Mouse (Mus musculus) midbrain, embryonic 14.5 days (tissue): ENCODE results near the gene Rnf181. TPM values are rescaled to one million over a fixed set of nuclear protein-coding genes. Genes with fewer than 3 reads are reported as not detected.

ENCODE experiments used
- ATAC-seq: fragments of 200-750 bp; cut with Nextera tagmentation; 2 replicates; pipeline ENCODE4 v1.8.0; 2017; ENCODE audit warnings: moderate number of reproducible peaks, moderate library complexity; ENCODE audit not compliant: low FRiP score, low TSS enrichment
- DNase-seq: peaks from one replicate; pipeline ENCODE4 v3.0.0-alpha.2; 2015
- H3K27ac ChIP-seq: fragments of 300-500 bp; sonication (generic); replicated peaks from 2 replicates; pipeline ENCODE4 v1.5.1; 2014; ENCODE audit warnings: mild to moderate bottlenecking, low read depth, low read length, moderate library complexity
- H3K27me3 ChIP-seq: fragments of 300-500 bp; sonication (generic); 2 replicates; pipeline ENCODE4 v1.6.1; 2014; ENCODE audit warnings: low read length, control low read depth, mixed read lengths; ENCODE audit not compliant: control insufficient read depth, insufficient read depth
- H3K36me3 ChIP-seq: fragments of 300-500 bp; sonication (generic); 2 replicates; pipeline ENCODE4 v1.6.1; 2014; ENCODE audit warnings: low read length, control low read depth; ENCODE audit not compliant: control insufficient read depth, insufficient read depth
- H3K4me1 ChIP-seq: fragments of 300-500 bp; sonication (generic); 2 replicates; pipeline ENCODE4 v1.6.1; 2014; ENCODE audit warnings: mild to moderate bottlenecking, antibody characterized with exemption, low read length, control low read depth; ENCODE audit not compliant: control insufficient read depth, insufficient read depth
- H3K4me2 ChIP-seq: fragments of 300-500 bp; sonication (generic); 2 replicates; pipeline ENCODE4 v1.6.1; 2014; ENCODE audit warnings: mild to moderate bottlenecking, low read length, moderate library complexity
- H3K4me3 ChIP-seq: fragments of 300-500 bp; sonication (generic); replicated peaks from 2 replicates; pipeline ENCODE4 v1.5.1; 2014; ENCODE audit warnings: low read depth, low read length
- H3K9ac ChIP-seq: fragments of 300-500 bp; sonication (generic); replicated peaks from 2 replicates; pipeline ENCODE4 v1.6.1; 2014; ENCODE audit warnings: mild to moderate bottlenecking, low read length, moderate library complexity
- H3K9me3 ChIP-seq: fragments of 300-500 bp; sonication (generic); 2 replicates; pipeline ENCODE4 v1.6.1; 2016; ENCODE audit warnings: low read length, control low read depth, mixed read lengths; ENCODE audit not compliant: control insufficient read depth
- WGBS: fragments of 180-500 bp; shearing (Covaris S2); extraction: QIAGEN DNeasy Blood & Tissue Kit; methylation state at CpG from one replicate; pipeline ENCODE4 v1.1.7; 2014; 5-methylcytosine and 5-hydroxymethylcytosine counted together
- polyA plus RNA-seq: library from polyadenylated mRNA; unstranded; fragments of >200 nt; fragmentation: Nextera tagmentation; extraction: Ambion mirVana; gene quantifications from 2 replicates; pipeline ENCODE4 v1.2.1, GENCODE M21; 2014

The Rnf181 gene
- polyA plus RNA-seq, 1 experiment from 2014 or later: 122 TPM

- WGBS: 83% methylated on average over 7 of the region's 7 CpGs
- no peak overlapping the region for H3K4me2 ChIP-seq
- H3K36me3 ChIP-seq: no peaks in the 10 kb centered on the region
- no peaks in the 10 kb centered on the region for H3K4me1 ChIP-seq
- no peak overlapping the region for H3K4me3 ChIP-seq
- no peaks in the 10 kb centered on the region for H3K9me3 ChIP-seq
- H3K27ac ChIP-seq: no peak overlapping the region
- ATAC-seq (no peak), DNase-seq (no peak)
- H3K9ac ChIP-seq: no peak overlapping the region
- no peaks in the 10 kb centered on the region for H3K27me3 ChIP-seq
Measured at GRCm38 (mm10) chr6:72405356-72405755, 38.6 kb upstream of the Rnf181 start.

GRCm38 (mm10) chr6:72401875-72402274 is 35.1 kb upstream of the Rnf181 start:
- Histone ChIP-seq H3K4me1 (no peaks in the 10 kb centered on the region), H3K27ac (no peak overlapping the region), H3K36me3 (no peaks in the 10 kb centered on the region), H3K4me2 (no peak overlapping the region), H3K27me3 (no peaks in the 10 kb centered on the region), H3K9me3 (no peaks in the 10 kb centered on the region), H3K9ac (no peak overlapping the region), H3K4me3 (no peak overlapping the region)
- peak; percentile 81 for DNase-seq
- WGBS: 23% methylated on average over 7 of the region's 7 CpGs
- ATAC-seq: no peak

GRCm38 (mm10) chr6:72399967-72400366 is 33.2 kb upstream of the Rnf181 start:
- H3K9me3 ChIP-seq: no peaks in the 10 kb centered on the region
- no peak for DNase-seq
- 42% methylated on average over 2 of the region's 2 CpGs for whole genome bisulfite sequencing

GRCm38 (mm10) chr6:72396837-72397251 is 30.1 kb upstream of the Rnf181 start:
- no peaks in the 10 kb centered on the region for H3K9me3 ChIP-seq
- DNase-seq (no peak), ATAC-seq (no peak)
- no peak overlapping the region for H3K4me2 ChIP-seq
- 85% methylated on average over 10 of the region's 10 CpGs for WGBS
- no peaks in the 10 kb centered on the region for H3K36me3 ChIP-seq
- no peak overlapping the region for H3K27ac ChIP-seq
- H3K4me3 ChIP-seq: no peak overlapping the region
- no peaks in the 10 kb centered on the region for H3K27me3 ChIP-seq
- no peaks in the 10 kb centered on the region for H3K4me1 ChIP-seq
- H3K9ac ChIP-seq: no peak overlapping the region

More at GRCm38 (mm10) chr6:72399967-72400366, 33.2 kb upstream of the Rnf181 start:
- Histone ChIP-seq H3K4me1 (no peaks in the 10 kb centered on the region), H3K9ac (no peak overlapping the region), H3K4me2 (no peak overlapping the region), H3K36me3 (no peaks in the 10 kb centered on the region), H3K27ac (no peak overlapping the region), H3K4me3 (no peak overlapping the region), H3K27me3 (no peaks in the 10 kb centered on the region)
- no peak for ATAC-seq

- Histone ChIP-seq H3K27me3 (peaks cover 16% of the 10 kb centered on the region; the same call in 1 of the 2 replicates), H3K27ac (no peak overlapping the region), H3K4me1 (0 out of 2 replicates have a peak, but pooled peaks cover 9% of the 10 kb centered on the region), H3K9me3 (no peaks in the 10 kb centered on the region), H3K9ac (no peak overlapping the region), H3K4me2 (no peak overlapping the region), H3K36me3 (no peaks in the 10 kb centered on the region), H3K4me3 (no peak overlapping the region)
- DNase-seq: no peak
- WGBS: 88% methylated on average over 5 of the region's 5 CpGs
- ATAC-seq: no peak
Measured at GRCm38 (mm10) chr6:72392341-72392740, 25.6 kb upstream of the Rnf181 start.

- Histone ChIP-seq H3K27me3 (peaks cover 16% of the 10 kb centered on the region; the same call in 1 of the 2 replicates), H3K36me3 (no peaks in the 10 kb centered on the region), H3K4me2 (peak overlapping the region; percentile 52), H3K4me3 (peak overlapping the region; percentile 25), H3K27ac (no peak overlapping the region), H3K9ac (no peak overlapping the region), H3K4me1 (0 out of 2 replicates have a peak, but pooled peaks cover 9% of the 10 kb centered on the region), H3K9me3 (no peaks in the 10 kb centered on the region)
- WGBS: 18% methylated on average over 12 of the region's 12 CpGs
- ATAC-seq (no peak), DNase-seq (peak; percentile 13)
Measured at GRCm38 (mm10) chr6:72390795-72391521, 24.2 kb upstream of the Rnf181 start.

GRCm38 (mm10) chr6:72389941-72390771 is 23.4 kb upstream of the Rnf181 start, which contains the start of gene Vamp8:
Vamp8 (minus strand) TSS chr6:72390703.
- Histone ChIP-seq H3K27ac (no peak within 1 kb of the TSS), H3K9me3 (no peaks in the 10 kb centered on the region), H3K4me1 (0 out of 2 replicates have a peak, but pooled peaks cover 9% of the 10 kb centered on the region), H3K4me2 (peak within 1 kb of the TSS; percentile 52), H3K4me3 (peak within 1 kb of the TSS; percentile 25), H3K9ac (peak within 1 kb of the TSS; percentile 34; the same call in 1 of the 2 replicates), H3K36me3 (no peaks in the 10 kb centered on the region), H3K27me3 (peaks cover 16% of the 10 kb centered on the region; the same call in 1 of the 2 replicates)
- ATAC-seq: no peak
- peak; percentile 40 for DNase-seq
- WGBS: 1% methylated on average over 32 of the region's 33 CpGs

- H3K27me3 ChIP-seq: peaks cover 16% of the 10 kb centered on the region; the same call in 1 of the 2 replicates
- ATAC-seq (no peak), DNase-seq (no peak)
- peak overlapping the region; percentile 25; the same call in 1 of the 2 replicates for H3K4me3 ChIP-seq
- 0 out of 2 replicates have a peak, but pooled peaks cover 9% of the 10 kb centered on the region for H3K4me1 ChIP-seq
- WGBS: 39% methylated on average over 13 of the region's 13 CpGs
- peak overlapping the region; percentile 34; the same call in 1 of the 2 replicates for H3K9ac ChIP-seq
- no peaks in the 10 kb centered on the region for H3K9me3 ChIP-seq
- H3K4me2 ChIP-seq: peak overlapping the region; percentile 52
- H3K36me3 ChIP-seq: no peaks in the 10 kb centered on the region
- no peak overlapping the region for H3K27ac ChIP-seq
Measured at GRCm38 (mm10) chr6:72389471-72389940, 22.8 kb upstream of the Rnf181 start.
